Mouse (Mus musculus): ENCODE data around the gene Slc6a13. TPM values are rescaled to one million over a fixed set of nuclear protein-coding genes. Genes with fewer than 3 reads are reported as not detected.

Slc6a13 gene
- polyA plus RNA-seq, 1 experiment from 2014 or later = 39.9 TPM

DNA sequence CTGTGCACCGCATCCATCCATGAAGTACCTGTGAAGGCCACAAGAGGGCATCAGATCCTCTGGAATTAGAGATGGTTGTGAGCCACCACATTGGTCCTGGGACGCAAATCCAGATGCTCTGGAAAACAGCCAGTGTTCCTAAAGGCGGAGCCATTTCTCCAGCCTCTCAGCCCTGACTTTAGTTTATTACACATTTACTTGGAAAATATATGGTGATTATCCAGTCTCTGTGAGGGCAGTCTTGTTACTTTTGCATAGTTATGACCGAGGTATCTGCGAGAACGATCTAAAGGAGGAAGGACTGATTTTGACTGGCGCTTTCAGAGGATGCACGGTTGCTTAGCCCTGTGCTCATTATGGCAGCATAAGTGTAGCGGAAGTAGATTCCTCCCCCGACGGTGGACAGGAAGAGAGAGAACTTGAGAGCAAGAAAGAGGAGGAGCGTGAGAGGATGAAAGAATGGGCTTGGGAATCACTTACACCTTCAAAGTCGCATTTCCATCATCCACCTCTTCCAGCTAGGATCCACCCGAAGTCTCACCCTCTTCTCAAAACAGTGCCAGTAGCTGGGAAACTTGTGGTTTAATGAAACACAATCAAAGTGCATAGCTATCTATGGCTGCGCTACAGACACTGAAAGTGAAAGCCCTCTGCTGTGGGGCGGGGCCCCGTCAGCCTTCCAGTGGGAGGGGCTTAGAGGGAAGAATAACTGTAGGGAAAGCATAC, 27.8 kb upstream of the Slc6a13 start:
- WGBS = 14% methylated on average over 17 of the region's 17 CpGs

DNA sequence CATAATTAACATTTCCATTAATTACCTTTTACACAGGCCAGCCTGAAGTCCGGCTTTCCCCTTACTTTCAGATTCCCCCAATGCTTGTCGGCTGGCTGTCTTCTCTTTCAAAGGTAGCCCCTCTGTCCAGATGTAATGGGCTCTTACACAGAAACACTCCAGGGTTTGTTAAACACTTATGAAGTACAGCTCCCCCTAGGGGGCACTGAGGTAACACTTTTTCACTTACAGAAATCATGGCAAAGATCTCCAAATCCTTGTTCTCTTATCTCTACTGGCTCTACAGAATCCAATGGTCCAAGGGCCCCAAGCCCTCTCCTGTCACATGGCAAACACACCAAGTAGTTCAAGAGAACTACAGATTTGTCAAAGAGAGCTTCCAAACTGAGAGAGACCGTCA, 25.7 kb upstream of the Slc6a13 start:
- no peak overlapping the region for H3K4me3 ChIP-seq (ENCODE audit: low read depth, low read length)
- no peaks in the 10 kb centered on the region for H3K9me3 ChIP-seq (replicated peaks; ENCODE audit: control insufficient read depth, low read length, poor library complexity, severe bottlenecking)
- H3K36me3 ChIP-seq (ENCODE audit: control insufficient read depth, insufficient read depth, low read length) = no peaks in the 10 kb centered on the region
- no peak overlapping the region for H3K4me2 ChIP-seq (ENCODE audit: low read length)
- no peak for ATAC-seq
- 87% methylated on average over 3 of the region's 3 CpGs for WGBS
- H3K9ac ChIP-seq (ENCODE audit: low read depth, low read length) = no peak overlapping the region
- no peaks in the 10 kb centered on the region for H3K4me1 ChIP-seq (ENCODE audit: control insufficient read depth, insufficient read depth, low read length)
- no peaks in the 10 kb centered on the region for H3K27me3 ChIP-seq (ENCODE audit: control insufficient read depth, insufficient read depth, low read depth, low read length)
- no peak overlapping the region for H3K27ac ChIP-seq (ENCODE audit: low read length)

More for the DNA sequence above, 27.8 kb upstream of the Slc6a13 start:
- Histone ChIP-seq H3K4me3 (ENCODE audit: low read depth, low read length) (peak overlapping the region; percentile 36), H3K4me1 (ENCODE audit: control insufficient read depth, insufficient read depth, low read length) (no peaks in the 10 kb centered on the region), H3K27me3 (ENCODE audit: control insufficient read depth, insufficient read depth, low read depth, low read length) (no peaks in the 10 kb centered on the region), H3K4me2 (ENCODE audit: low read length) (peak overlapping the region; percentile 54), H3K9ac (ENCODE audit: low read depth, low read length) (peak overlapping the region; percentile 10; the same call in 1 of the 2 replicates), H3K27ac (ENCODE audit: low read length) (peak overlapping the region; percentile 54), H3K9me3 (replicated peaks; ENCODE audit: control insufficient read depth, low read length, poor library complexity, severe bottlenecking) (no peaks in the 10 kb centered on the region), H3K36me3 (ENCODE audit: control insufficient read depth, insufficient read depth, low read length) (no peaks in the 10 kb centered on the region)
- peak; percentile 93 for ATAC-seq

DNA sequence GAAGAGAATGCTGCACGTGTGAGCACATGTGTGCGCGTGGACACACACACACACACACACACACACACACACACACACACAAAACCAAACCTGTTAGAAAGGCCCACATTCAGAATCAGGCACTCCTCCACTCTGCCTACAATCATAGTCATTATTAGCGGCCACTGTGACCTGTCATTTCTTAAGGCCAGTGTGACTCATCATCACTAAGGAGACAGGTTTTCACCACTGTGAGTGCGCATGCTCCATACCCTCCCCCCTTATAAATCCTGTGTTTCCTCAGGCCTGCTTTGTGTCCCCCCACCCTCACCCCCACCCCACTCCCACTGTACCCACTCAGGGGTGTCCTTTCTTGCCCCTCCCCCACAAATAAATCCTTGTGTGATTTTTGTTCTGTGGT, 15.9 kb upstream of the Slc6a13 start:
- no peak overlapping the region for H3K27ac ChIP-seq (ENCODE audit: low read length)
- no peak overlapping the region for H3K4me3 ChIP-seq (ENCODE audit: low read depth, low read length)
- no peak overlapping the region for H3K4me2 ChIP-seq (ENCODE audit: low read length)
- H3K9me3 ChIP-seq (replicated peaks; ENCODE audit: control insufficient read depth, low read length, poor library complexity, severe bottlenecking) = no peaks in the 10 kb centered on the region
- H3K27me3 ChIP-seq (ENCODE audit: control insufficient read depth, insufficient read depth, low read depth, low read length) = no peaks in the 10 kb centered on the region
- 90% methylated on average over 5 of the region's 5 CpGs for WGBS
- ATAC-seq = no peak
- H3K4me1 ChIP-seq (ENCODE audit: control insufficient read depth, insufficient read depth, low read length) = no peaks in the 10 kb centered on the region
- no peaks in the 10 kb centered on the region for H3K36me3 ChIP-seq (ENCODE audit: control insufficient read depth, insufficient read depth, low read length)
- H3K9ac ChIP-seq (ENCODE audit: low read depth, low read length) = no peak overlapping the region

DNA sequence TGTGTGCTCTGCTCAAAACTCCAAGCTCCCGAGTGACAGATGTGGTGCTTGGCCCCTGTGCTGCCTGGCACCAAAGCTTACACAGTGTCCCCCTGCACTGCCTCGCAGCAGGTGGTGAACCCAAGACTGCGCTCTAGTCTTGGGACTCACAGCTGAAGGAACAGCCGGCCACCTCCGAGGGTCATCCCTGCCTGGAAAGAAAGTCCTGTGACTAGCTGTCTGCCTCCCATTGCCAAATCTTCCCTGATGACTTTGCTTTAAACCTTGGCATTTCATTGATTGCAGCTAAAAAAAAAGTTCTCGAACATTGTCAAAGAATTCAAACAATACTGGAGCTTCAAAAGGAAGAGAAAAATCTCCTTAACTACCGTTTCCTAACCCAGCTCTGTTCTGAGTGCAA, 710 bp upstream of the Slc6a13 start:
- ATAC-seq = no peak
- Histone ChIP-seq H3K4me2 (ENCODE audit: low read length) (no peak overlapping the region), H3K27ac (ENCODE audit: low read length) (no peak overlapping the region), H3K9me3 (replicated peaks; ENCODE audit: control insufficient read depth, low read length, poor library complexity, severe bottlenecking) (no peaks in the 10 kb centered on the region), H3K4me1 (ENCODE audit: control insufficient read depth, insufficient read depth, low read length) (no peaks in the 10 kb centered on the region), H3K9ac (ENCODE audit: low read depth, low read length) (no peak overlapping the region), H3K27me3 (ENCODE audit: control insufficient read depth, insufficient read depth, low read depth, low read length) (no peaks in the 10 kb centered on the region), H3K36me3 (ENCODE audit: control insufficient read depth, insufficient read depth, low read length) (no peaks in the 10 kb centered on the region), H3K4me3 (ENCODE audit: low read depth, low read length) (no peak overlapping the region)
- 41% methylated on average over 7 of the region's 7 CpGs for WGBS

DNA sequence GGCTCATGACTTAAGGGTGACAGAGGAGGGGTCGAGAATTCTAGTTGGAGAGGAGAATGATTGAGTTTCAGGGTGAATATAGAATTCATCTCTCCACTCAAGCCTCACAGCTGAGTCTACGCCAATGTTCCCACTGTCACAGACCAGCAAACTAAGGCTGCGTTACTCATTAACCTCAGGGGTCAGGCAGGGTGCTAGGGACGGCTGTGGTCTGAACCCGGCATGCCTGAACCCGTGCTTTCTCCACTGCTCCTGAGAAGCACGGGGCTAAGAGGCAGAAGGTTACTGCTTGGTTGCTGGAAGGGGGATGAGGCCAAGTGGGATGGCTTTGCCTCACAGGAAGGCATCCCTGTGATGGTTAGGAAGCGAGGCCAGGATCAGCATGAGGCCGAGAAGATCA, 477 bp downstream of the Slc6a13 start:
- no peak overlapping the region for H3K4me3 ChIP-seq (ENCODE audit: low read depth, low read length)
- WGBS = 73% methylated on average over 9 of the region's 9 CpGs
- H3K27me3 ChIP-seq (ENCODE audit: control insufficient read depth, insufficient read depth, low read depth, low read length) = no peaks in the 10 kb centered on the region
- no peaks in the 10 kb centered on the region for H3K36me3 ChIP-seq (ENCODE audit: control insufficient read depth, insufficient read depth, low read length)
- H3K4me1 ChIP-seq (ENCODE audit: control insufficient read depth, insufficient read depth, low read length) = no peaks in the 10 kb centered on the region
- H3K4me2 ChIP-seq (ENCODE audit: low read length) = no peak overlapping the region
- ATAC-seq = no peak
- H3K9ac ChIP-seq (ENCODE audit: low read depth, low read length) = no peak overlapping the region
- no peak overlapping the region for H3K27ac ChIP-seq (ENCODE audit: low read length)
- no peaks in the 10 kb centered on the region for H3K9me3 ChIP-seq (replicated peaks; ENCODE audit: control insufficient read depth, low read length, poor library complexity, severe bottlenecking)

DNA sequence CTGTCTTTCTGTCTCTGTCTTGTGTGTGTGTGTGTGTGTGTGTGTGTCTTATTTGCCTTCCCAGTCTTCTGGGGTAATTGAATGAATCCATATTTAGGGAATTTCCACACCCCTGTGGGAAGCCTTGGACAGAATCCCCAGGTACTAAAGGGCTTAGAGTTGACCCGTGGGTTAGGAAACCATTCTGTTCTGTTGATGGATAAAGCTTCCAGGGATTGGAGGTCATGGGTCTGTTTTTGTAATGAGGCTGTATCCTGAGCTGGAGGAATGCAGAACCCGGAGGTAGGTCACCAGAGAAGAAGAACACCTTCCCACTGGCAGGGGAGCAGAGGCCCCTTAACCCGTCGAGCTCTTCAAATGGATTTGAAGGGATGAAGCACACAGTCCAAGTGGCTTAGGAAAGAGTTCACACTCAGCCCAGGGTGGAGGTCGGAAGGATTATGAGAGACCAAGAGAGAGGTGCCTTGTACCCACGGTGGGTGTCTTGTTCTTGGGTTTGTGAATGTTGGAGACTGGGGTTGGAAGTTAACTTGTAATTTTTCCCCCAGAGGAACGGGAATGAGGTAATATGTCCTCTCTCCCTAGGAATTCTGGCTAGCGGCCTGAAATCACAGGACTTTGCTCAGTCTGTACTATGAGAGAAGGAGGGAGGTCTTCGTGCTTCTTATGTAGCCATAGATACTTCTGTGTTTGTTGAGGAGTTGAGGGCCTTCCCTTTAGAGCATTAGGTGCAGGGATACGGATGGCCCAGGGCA, 3.6 kb downstream of the Slc6a13 start:
- ATAC-seq = no peak
- Histone ChIP-seq H3K4me3 (ENCODE audit: low read depth, low read length) (no peak overlapping the region), H3K36me3 (ENCODE audit: control insufficient read depth, insufficient read depth, low read length) (no peaks in the 10 kb centered on the region), H3K4me1 (ENCODE audit: control insufficient read depth, insufficient read depth, low read length) (no peaks in the 10 kb centered on the region), H3K27me3 (ENCODE audit: control insufficient read depth, insufficient read depth, low read depth, low read length) (no peaks in the 10 kb centered on the region), H3K9ac (ENCODE audit: low read depth, low read length) (no peak overlapping the region), H3K27ac (ENCODE audit: low read length) (no peak overlapping the region), H3K4me2 (ENCODE audit: low read length) (no peak overlapping the region), H3K9me3 (replicated peaks; ENCODE audit: control insufficient read depth, low read length, poor library complexity, severe bottlenecking) (no peaks in the 10 kb centered on the region)
- WGBS = 60% methylated on average over 10 of the region's 10 CpGs

DNA sequence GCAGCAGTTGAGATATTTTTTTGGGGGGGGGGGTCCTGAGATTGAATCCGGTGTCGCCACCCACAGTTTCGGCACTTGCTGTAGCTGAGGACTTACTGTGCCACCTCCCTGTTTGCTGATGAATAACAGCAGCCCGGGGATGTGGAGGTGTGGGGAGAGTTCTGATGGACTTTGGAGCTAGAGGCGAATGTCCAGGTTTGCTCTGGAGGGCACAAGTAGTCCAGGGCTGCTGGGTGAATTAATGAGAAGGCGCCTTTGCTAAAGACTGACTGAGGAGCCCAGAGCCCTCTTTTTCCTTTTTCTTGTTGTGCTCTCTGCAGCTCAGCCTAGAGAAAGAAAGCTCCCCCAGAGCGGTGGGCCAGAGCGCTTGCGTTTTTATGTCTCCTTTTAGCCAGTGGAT, 4.6 kb downstream of the Slc6a13 start:
- no peak for ATAC-seq
- Histone ChIP-seq H3K27ac (ENCODE audit: low read length) (no peak overlapping the region), H3K4me3 (ENCODE audit: low read depth, low read length) (no peak overlapping the region), H3K27me3 (ENCODE audit: control insufficient read depth, insufficient read depth, low read depth, low read length) (no peaks in the 10 kb centered on the region), H3K9me3 (replicated peaks; ENCODE audit: control insufficient read depth, low read length, poor library complexity, severe bottlenecking) (no peaks in the 10 kb centered on the region), H3K9ac (ENCODE audit: low read depth, low read length) (no peak overlapping the region), H3K4me1 (ENCODE audit: control insufficient read depth, insufficient read depth, low read length) (no peaks in the 10 kb centered on the region), H3K36me3 (ENCODE audit: control insufficient read depth, insufficient read depth, low read length) (no peaks in the 10 kb centered on the region), H3K4me2 (ENCODE audit: low read length) (no peak overlapping the region)
- 81% methylated on average over 9 of the region's 9 CpGs for WGBS

DNA sequence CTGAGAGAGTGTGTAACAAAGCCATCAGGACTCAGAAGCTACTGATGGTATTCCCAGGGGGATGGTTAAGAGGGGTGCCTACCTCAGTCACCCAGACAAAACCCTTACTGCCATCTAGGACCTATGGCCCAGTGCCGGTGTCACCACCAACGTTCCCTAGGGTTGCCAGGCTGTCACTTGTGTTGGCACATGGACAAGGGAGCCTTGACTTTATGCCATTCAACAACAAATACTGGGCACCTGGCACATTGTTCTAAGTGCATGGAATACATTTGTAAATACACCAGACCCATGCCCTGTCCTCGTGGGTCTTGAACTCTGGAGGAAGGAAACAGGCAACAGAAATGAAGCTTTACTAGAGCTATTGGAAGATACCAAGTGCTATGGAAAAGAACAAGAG, 5.5 kb downstream of the Slc6a13 start:
- Histone ChIP-seq H3K9me3 (replicated peaks; ENCODE audit: control insufficient read depth, low read length, poor library complexity, severe bottlenecking) (no peaks in the 10 kb centered on the region), H3K36me3 (ENCODE audit: control insufficient read depth, insufficient read depth, low read length) (no peaks in the 10 kb centered on the region), H3K27ac (ENCODE audit: low read length) (no peak overlapping the region), H3K27me3 (ENCODE audit: control insufficient read depth, insufficient read depth, low read depth, low read length) (no peaks in the 10 kb centered on the region), H3K9ac (ENCODE audit: low read depth, low read length) (no peak overlapping the region), H3K4me2 (ENCODE audit: low read length) (no peak overlapping the region), H3K4me1 (ENCODE audit: control insufficient read depth, insufficient read depth, low read length) (no peaks in the 10 kb centered on the region), H3K4me3 (ENCODE audit: low read depth, low read length) (no peak overlapping the region)
- ATAC-seq = no peak
- 87% methylated on average over 3 of the region's 3 CpGs for WGBS

DNA sequence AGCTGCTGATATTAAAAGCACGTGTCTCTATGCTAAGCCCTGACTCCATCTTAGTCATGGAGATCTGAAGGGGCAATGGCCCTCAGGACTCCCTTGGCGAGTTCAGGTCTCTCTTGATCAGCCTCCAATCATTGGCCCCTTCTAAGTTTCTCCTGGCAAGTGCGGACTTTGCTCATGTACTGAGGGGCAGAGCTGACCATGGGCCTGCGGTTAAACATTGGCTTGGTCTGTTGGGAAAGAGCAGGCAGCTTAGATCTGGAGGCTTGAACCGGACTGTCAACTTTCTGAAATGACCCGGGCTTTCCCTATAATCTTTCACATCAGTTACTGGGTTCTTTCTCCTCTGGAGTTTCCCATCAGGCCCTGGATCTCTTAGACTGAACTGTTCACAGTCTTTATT, 11.0 kb downstream of the Slc6a13 start:
- no peaks in the 10 kb centered on the region for H3K9me3 ChIP-seq (replicated peaks; ENCODE audit: control insufficient read depth, low read length, poor library complexity, severe bottlenecking)
- no peak overlapping the region for H3K4me3 ChIP-seq (ENCODE audit: low read depth, low read length)
- H3K27ac ChIP-seq (ENCODE audit: low read length) = no peak overlapping the region
- no peak overlapping the region for H3K4me2 ChIP-seq (ENCODE audit: low read length)
- no peaks in the 10 kb centered on the region for H3K4me1 ChIP-seq (ENCODE audit: control insufficient read depth, insufficient read depth, low read length)
- H3K27me3 ChIP-seq (ENCODE audit: control insufficient read depth, insufficient read depth, low read depth, low read length) = no peaks in the 10 kb centered on the region
- no peak for ATAC-seq
- H3K9ac ChIP-seq (ENCODE audit: low read depth, low read length) = no peak overlapping the region
- 89% methylated on average over 6 of the region's 6 CpGs for WGBS
- no peaks in the 10 kb centered on the region for H3K36me3 ChIP-seq (ENCODE audit: control insufficient read depth, insufficient read depth, low read length)
